Mouse (Mus musculus) layer of hippocampus, adult 11-12 months (tissue): ENCODE measurements around the gene Myg1.

ENCODE experiments used
- DNase-seq: peaks from one replicate; pipeline ENCODE4 v3.0.0; 2022; ENCODE audit warnings: low spot score

Myg1 gene

DNA sequence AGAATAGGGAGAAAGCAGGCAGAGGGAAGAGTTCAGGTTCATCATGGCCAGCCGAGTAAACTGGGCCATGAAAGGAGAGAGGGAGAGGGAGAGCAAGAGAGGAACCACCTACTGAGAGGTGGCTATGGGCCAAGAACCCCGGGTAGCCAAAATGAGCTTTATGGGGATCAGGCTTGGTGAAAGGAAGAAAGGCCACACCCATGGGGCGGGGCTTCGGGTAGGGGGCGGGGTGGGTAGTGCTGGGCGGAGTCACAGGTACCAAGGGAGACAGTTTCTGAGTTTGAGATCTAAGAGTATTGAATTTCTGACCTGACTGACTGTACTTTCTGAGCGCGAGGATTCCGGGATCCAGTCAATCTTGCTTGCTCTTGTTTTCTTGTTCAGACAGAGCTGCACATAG, 55.1 kb downstream of the Myg1 start:
- DNase-seq, result no peak
